Comparison of ENCODE assay signal across 8 mouse cellular contexts in the genomic region with DNA sequence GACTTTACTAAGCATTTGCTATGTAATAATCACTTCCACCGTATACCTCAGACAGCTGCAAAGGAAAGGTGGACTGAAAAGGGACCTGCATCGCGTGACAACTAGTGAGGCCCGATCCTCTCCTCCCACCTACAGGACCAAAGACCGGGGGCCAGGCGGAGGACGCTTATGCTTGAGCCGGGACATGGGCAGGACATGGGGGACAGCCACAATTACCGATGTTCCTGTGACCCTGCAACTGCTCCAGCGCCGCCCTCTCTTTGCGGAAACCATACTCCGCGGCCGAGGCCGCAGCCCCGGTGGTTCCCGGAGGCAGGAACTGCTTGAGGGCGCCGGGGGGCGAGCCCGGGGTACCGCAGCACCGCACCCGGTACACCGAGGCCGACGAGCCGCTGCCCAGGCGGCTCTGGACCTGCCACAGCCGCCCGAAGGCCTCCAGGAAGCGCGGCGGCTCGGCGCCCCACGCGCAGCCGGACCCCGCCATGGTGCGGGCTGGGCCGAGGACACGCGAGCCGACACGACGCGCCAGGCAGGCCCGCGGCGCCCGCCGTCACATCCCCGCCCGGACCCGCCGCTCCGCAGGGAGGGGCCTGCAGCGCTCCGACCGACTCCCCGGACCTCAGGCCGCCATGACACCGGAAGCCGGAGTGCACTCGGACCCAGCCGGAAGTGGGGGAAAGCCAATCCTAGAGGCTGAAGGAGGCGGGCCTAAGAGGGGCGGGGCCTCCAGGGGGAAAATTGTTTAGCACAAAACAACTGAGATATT. TPM values are rescaled to one million over a fixed set of nuclear protein-coding genes. Genes with fewer than 3 reads are reported as not detected.
DNase-seq lines count a peak whose midpoint lies in the region; ATAC-seq and TF ChIP-seq lines count a peak whose summit lies in the region.

A gene (minus strand): TSS at position 641 of the 766 bp plus-strand sequence.

- peak within 1 kb of the TSS; percentile 93 for H3K4me3 ChIP-seq in E14TG2a.4 (replicated peaks; ENCODE audit: low read length)
- peak within 1 kb of the TSS; percentile 83 for H3K4me3 ChIP-seq in forebrain, embryonic 13.5 days
- H3K4me3 ChIP-seq in neural tube, embryonic 15.5 days (replicated peaks), result peak within 1 kb of the TSS; percentile 78

- H3K9ac ChIP-seq in forebrain, embryonic 13.5 days, result peak within 1 kb of the TSS; percentile 92
- H3K9ac ChIP-seq in neural tube, embryonic 15.5 days (replicated peaks), result peak within 1 kb of the TSS; percentile 87

- no peaks in the 10 kb centered on the region for H3K9me3 ChIP-seq in E14TG2a.4 (ENCODE audit: low read length)
- no peaks in the 10 kb centered on the region for H3K9me3 ChIP-seq in forebrain, embryonic 13.5 days (replicated peaks)
- no peaks in the 10 kb centered on the region for H3K9me3 ChIP-seq in neural tube, embryonic 15.5 days (replicated peaks)

- H3K36me3 ChIP-seq in E14TG2a.4 (ENCODE audit: insufficient read depth, low read length), result peaks cover 14% of the 10 kb centered on the region
- peaks cover 16% of the 10 kb centered on the region for H3K36me3 ChIP-seq in forebrain, embryonic 13.5 days (ENCODE audit: poor library complexity, severe bottlenecking)
- peaks cover 12% of the 10 kb centered on the region for H3K36me3 ChIP-seq in neural tube, embryonic 15.5 days

- H3K27me3 ChIP-seq in E14TG2a.4 (ENCODE audit: insufficient read depth, low read length), result no peaks in the 10 kb centered on the region
- H3K27me3 ChIP-seq in forebrain, embryonic 13.5 days, result peaks cover 10% of the 10 kb centered on the region
- peaks cover 9% of the 10 kb centered on the region; the same call in 1 of the 2 replicates for H3K27me3 ChIP-seq in neural tube, embryonic 15.5 days (replicated peaks)

- H3K4me2 ChIP-seq in forebrain, embryonic 13.5 days, result peak within 1 kb of the TSS; percentile 86
- peak within 1 kb of the TSS; percentile 71 for H3K4me2 ChIP-seq in neural tube, embryonic 15.5 days

- ATAC-seq in forebrain, embryonic 13.5 days, result peak; percentile 100
- peak; percentile 99 for ATAC-seq in neural tube, embryonic 15.5 days (ENCODE audit: low FRiP score)

- under 1% methylated on average over 69 of the region's 70 CpGs for WGBS in forebrain, embryonic 13.5 days
- under 1% methylated on average over 69 of the region's 70 CpGs for WGBS in neural tube, embryonic 15.5 days

- intact Hi-C loops in heart, postnatal 10 days (cut with DNase I), result loop anchor here (5.0 kb wide), 1 partner anchor 397 kb away; no protein-coding TSS in a partner anchor

- no peak for TF ChIP-seq CTCF in E14TG2a.4 (conservative IDR thresholded peaks at IDR 0.05; ENCODE audit: low read length)

- no peaks in the 10 kb centered on the region; the same call in 1 of the 2 replicates for H3K4me1 ChIP-seq in E14TG2a.4 (replicated peaks; ENCODE audit: low read depth, low read length)
- peaks cover 14% of the 10 kb centered on the region for H3K4me1 ChIP-seq in forebrain, embryonic 13.5 days
- H3K4me1 ChIP-seq in neural tube, embryonic 15.5 days, result peaks cover 13% of the 10 kb centered on the region

- peak within 1 kb of the TSS; percentile 45 for H3K27ac ChIP-seq in forebrain, embryonic 13.5 days
- H3K27ac ChIP-seq in neural tube, embryonic 15.5 days (replicated peaks), result peak within 1 kb of the TSS; percentile 76

- DNase-seq in c-Kit-positive CD71-positive TER-119-positive erythroid progenitor cells, embryonic 14.5 days (ENCODE audit: low spot score), result peak; percentile 77
- DNase-seq in heart, postnatal 10 days, result peak; percentile 92 to 96
- peak; percentile 88 for DNase-seq in layer of hippocampus, adult 11-12 months (ENCODE audit: low spot score)
- DNase-seq in lung, adult 18-20 months, result peak; percentile 91 to 93
- DNase-seq in testis, postnatal 14 days (ENCODE audit: low spot score), result peak; percentile 93

RNA-seq across cellular contexts. Expression of the gene that starts here (rescaled TPM):
- polyA plus RNA-seq in forebrain, embryonic 13.5 days (2015; fragmentation: Nextera tagmentation; extraction: Ambion mirVana), result 6.1 and 6.9 TPM in 2 replicates
- total RNA-seq in heart, postnatal 10 days (2021), result 10 to 100 TPM; 21.2 to 22.2 TPM
- 8.1 and 8.3 TPM in 2 replicates for polyA plus RNA-seq in neural tube, embryonic 15.5 days (2015; fragmentation: Nextera tagmentation; extraction: Ambion mirVana)

Comparison
In these comparisons a context has a peak if more than half of its experiments do, and no peak if none do; other contexts are left out.
1. Peak in every context shown above with its lines: DNase-seq, ATAC-seq, H3K4me3 ChIP-seq and H3K27ac ChIP-seq.